Mouse (Mus musculus): ENCODE data around the gene Nipbl. TPM values are rescaled to one million over a fixed set of nuclear protein-coding genes. Genes with fewer than 3 reads are reported as not detected.

Gene Nipbl
- total and polyA plus RNA-seq, 2 experiments from 2014 or later, result 10.7 to 15.2 TPM

GRCm38 (mm10) chr15:8433239-8433947, 10.9 kb downstream of the Nipbl start:
- ATAC-seq (ENCODE audit: low FRiP score) (no peak), DNase-seq (ENCODE audit: low spot score) (no peak)
- TF ChIP-seq CTCF (IDR thresholded peaks at IDR 0.05), result no peak
- no peaks in the 10 kb centered on the region for H3K4me1 ChIP-seq (ENCODE audit: insufficient read depth, low read length)
- no peak overlapping the region for H3K27ac ChIP-seq (ENCODE audit: low read depth, low read length)
- no peak overlapping the region for H3K4me2 ChIP-seq (ENCODE audit: low read depth, low read length, poor library complexity, severe bottlenecking)
- H3K36me3 ChIP-seq (ENCODE audit: insufficient read depth, low read length), result no peaks in the 10 kb centered on the region
- no peaks in the 10 kb centered on the region for H3K27me3 ChIP-seq (ENCODE audit: insufficient read depth, low read length)
- H3K9me3 ChIP-seq (ENCODE audit: low read length), result no peaks in the 10 kb centered on the region
- no peak overlapping the region for H3K4me3 ChIP-seq (ENCODE audit: low read depth, low read length)
- WGBS, result 95% methylated on average over 2 of the region's 2 CpGs
- no peak overlapping the region for H3K9ac ChIP-seq (replicated peaks; ENCODE audit: low read length, poor library complexity, severe bottlenecking)

GRCm38 (mm10) chr15:8432534-8432933, 11.7 kb downstream of the Nipbl start:
- no peak for ATAC-seq (ENCODE audit: low FRiP score)
- WGBS, result 89% methylated on average over 2 of the region's 2 CpGs
- no peaks in the 10 kb centered on the region for H3K36me3 ChIP-seq (ENCODE audit: insufficient read depth, low read length)
- H3K27me3 ChIP-seq (ENCODE audit: insufficient read depth, low read length), result no peaks in the 10 kb centered on the region
- no peak for DNase-seq (ENCODE audit: low spot score)
- no peak overlapping the region for H3K9ac ChIP-seq (replicated peaks; ENCODE audit: low read length, poor library complexity, severe bottlenecking)
- no peaks in the 10 kb centered on the region for H3K4me1 ChIP-seq (ENCODE audit: insufficient read depth, low read length)
- no peak overlapping the region for H3K4me3 ChIP-seq (ENCODE audit: low read depth, low read length)
- H3K27ac ChIP-seq (ENCODE audit: low read depth, low read length), result no peak overlapping the region
- no peak for TF ChIP-seq CTCF (IDR thresholded peaks at IDR 0.05)
- H3K9me3 ChIP-seq (ENCODE audit: low read length), result no peaks in the 10 kb centered on the region
- no peak overlapping the region for H3K4me2 ChIP-seq (ENCODE audit: low read depth, low read length, poor library complexity, severe bottlenecking)

- Histone ChIP-seq H3K27me3 (ENCODE audit: insufficient read depth, low read length) (no peaks in the 10 kb centered on the region), H3K27ac (ENCODE audit: low read depth, low read length) (no peak overlapping the region), H3K36me3 (ENCODE audit: insufficient read depth, low read length) (no peaks in the 10 kb centered on the region), H3K9me3 (ENCODE audit: low read length) (no peaks in the 10 kb centered on the region), H3K9ac (replicated peaks; ENCODE audit: low read length, poor library complexity, severe bottlenecking) (no peak overlapping the region), H3K4me2 (ENCODE audit: low read depth, low read length, poor library complexity, severe bottlenecking) (no peak overlapping the region), H3K4me3 (ENCODE audit: low read depth, low read length) (no peak overlapping the region), H3K4me1 (ENCODE audit: insufficient read depth, low read length) (no peaks in the 10 kb centered on the region)
- DNase-seq (ENCODE audit: low spot score) (no peak), ATAC-seq (ENCODE audit: low FRiP score) (no peak)
- 91% methylated on average over 5 of the region's 5 CpGs for WGBS
- no peak for TF ChIP-seq CTCF (IDR thresholded peaks at IDR 0.05)
Observed at GRCm38 (mm10) chr15:8429502-8429901, 14.8 kb downstream of the Nipbl start.

GRCm38 (mm10) chr15:8420909-8421308, 23.4 kb downstream of the Nipbl start:
- no peaks in the 10 kb centered on the region for H3K36me3 ChIP-seq (ENCODE audit: insufficient read depth, low read length)
- no peak overlapping the region for H3K9ac ChIP-seq (replicated peaks; ENCODE audit: low read length, poor library complexity, severe bottlenecking)
- H3K27me3 ChIP-seq (ENCODE audit: insufficient read depth, low read length), result no peaks in the 10 kb centered on the region
- H3K4me2 ChIP-seq (ENCODE audit: low read depth, low read length, poor library complexity, severe bottlenecking), result no peak overlapping the region
- TF ChIP-seq CTCF (IDR thresholded peaks at IDR 0.05), result no peak
- 24% methylated on average over 6 of the region's 6 CpGs for WGBS
- no peak for DNase-seq (ENCODE audit: low spot score)
- H3K27ac ChIP-seq (ENCODE audit: low read depth, low read length), result no peak overlapping the region
- no peak for ATAC-seq (ENCODE audit: low FRiP score)
- no peak overlapping the region for H3K4me3 ChIP-seq (ENCODE audit: low read depth, low read length)
- H3K9me3 ChIP-seq (ENCODE audit: low read length), result no peaks in the 10 kb centered on the region
- H3K4me1 ChIP-seq (ENCODE audit: insufficient read depth, low read length), result no peaks in the 10 kb centered on the region

GRCm38 (mm10) chr15:8416500-8417138, 27.6 kb downstream of the Nipbl start:
- 82% methylated on average over 4 of the region's 4 CpGs for WGBS
- DNase-seq (ENCODE audit: low spot score), result no peak
- Histone ChIP-seq H3K36me3 (ENCODE audit: insufficient read depth, low read length) (no peaks in the 10 kb centered on the region), H3K4me2 (ENCODE audit: low read depth, low read length, poor library complexity, severe bottlenecking) (no peak overlapping the region), H3K27me3 (ENCODE audit: insufficient read depth, low read length) (no peaks in the 10 kb centered on the region), H3K27ac (ENCODE audit: low read depth, low read length) (no peak overlapping the region), H3K4me1 (ENCODE audit: insufficient read depth, low read length) (no peaks in the 10 kb centered on the region), H3K9ac (replicated peaks; ENCODE audit: low read length, poor library complexity, severe bottlenecking) (no peak overlapping the region), H3K9me3 (ENCODE audit: low read length) (no peaks in the 10 kb centered on the region), H3K4me3 (ENCODE audit: low read depth, low read length) (no peak overlapping the region)
- ATAC-seq (ENCODE audit: low FRiP score), result no peak
- no peak for TF ChIP-seq CTCF (IDR thresholded peaks at IDR 0.05)

GRCm38 (mm10) chr15:8413356-8413755, 30.9 kb downstream of the Nipbl start:
- H3K4me2 ChIP-seq (ENCODE audit: low read depth, low read length, poor library complexity, severe bottlenecking), result no peak overlapping the region
- no peaks in the 10 kb centered on the region for H3K27me3 ChIP-seq (ENCODE audit: insufficient read depth, low read length)
- no peak overlapping the region for H3K9ac ChIP-seq (replicated peaks; ENCODE audit: low read length, poor library complexity, severe bottlenecking)
- H3K27ac ChIP-seq (ENCODE audit: low read depth, low read length), result no peak overlapping the region
- TF ChIP-seq CTCF (IDR thresholded peaks at IDR 0.05), result no peak
- no peaks in the 10 kb centered on the region for H3K4me1 ChIP-seq (ENCODE audit: insufficient read depth, low read length)
- DNase-seq (ENCODE audit: low spot score) (no peak), ATAC-seq (ENCODE audit: low FRiP score) (no peak)
- WGBS, result 88% methylated on average over 3 of the region's 3 CpGs
- no peak overlapping the region for H3K4me3 ChIP-seq (ENCODE audit: low read depth, low read length)
- H3K36me3 ChIP-seq (ENCODE audit: insufficient read depth, low read length), result no peaks in the 10 kb centered on the region
- no peaks in the 10 kb centered on the region for H3K9me3 ChIP-seq (ENCODE audit: low read length)
